Mouse (Mus musculus) intestine, embryonic 14.5 days (tissue): ENCODE measurements at regions not wholly inside any gene's neighbourhood (a gene's known extent, or its start where the extent isn't known, plus 50 kb on each side); places are given as distances from the start of the nearest gene placed in this dataset.
"Not testable (repeated sequence)": the region's sequence is repeated elsewhere in the genome, so short reads cannot be mapped to it uniquely, and the experiment has no call there.

ENCODE experiments used
- ATAC-seq: fragments of 200-750 bp; cut with Nextera tagmentation; replicated peaks from 2 replicates; pipeline ENCODE4 v1.8.0; 2017; ENCODE audit warnings: low read depth, moderate number of reproducible peaks, moderate TSS enrichment, moderate library complexity; ENCODE audit not compliant: low FRiP score, low TSS enrichment
- DNase-seq: peaks from one replicate; pipeline ENCODE4 v3.0.0-alpha.2; 2018; ENCODE audit warnings: low spot score
- H3K27ac ChIP-seq: fragments of 300-500 bp; sonication (generic); 2 replicates; pipeline ENCODE4 v1.5.1; 2014; ENCODE audit warnings: low read depth, mild to moderate bottlenecking, control low read depth
- H3K27me3 ChIP-seq: fragments of 300-500 bp; sonication (generic); replicated peaks from 2 replicates; pipeline ENCODE4 v1.6.1; 2014; ENCODE audit warnings: low read length, control low read depth; ENCODE audit not compliant: control insufficient read depth, insufficient read depth
- H3K36me3 ChIP-seq: fragments of 300-500 bp; sonication (generic); 2 replicates; pipeline ENCODE4 v1.6.1; 2014; ENCODE audit warnings: low read length, control low read depth; ENCODE audit not compliant: control insufficient read depth, insufficient read depth
- H3K4me1 ChIP-seq: fragments of 300-500 bp; sonication (generic); replicated peaks from 2 replicates; pipeline ENCODE4 v1.6.1; 2014; ENCODE audit warnings: low read length, control low read depth, mixed read lengths; ENCODE audit not compliant: control insufficient read depth, insufficient read depth
- H3K4me2 ChIP-seq: fragments of 300-500 bp; sonication (generic); 2 replicates; pipeline ENCODE4 v1.6.1; 2014; ENCODE audit warnings: low read length
- H3K4me3 ChIP-seq: fragments of 300-500 bp; sonication (generic); 2 replicates; pipeline ENCODE4 v1.5.1; 2014; ENCODE audit warnings: low read depth, low read length, control low read depth, mixed read lengths
- H3K9ac ChIP-seq: fragments of 300-500 bp; sonication (generic); 2 replicates; pipeline ENCODE4 v1.6.1; 2014; ENCODE audit warnings: mild to moderate bottlenecking, low read length
- H3K9me3 ChIP-seq: fragments of 300-500 bp; sonication (generic); 2 replicates; pipeline ENCODE4 v1.6.1; 2016; ENCODE audit warnings: low read length, control low read depth; ENCODE audit not compliant: control insufficient read depth
- WGBS: fragments of 180-500 bp; shearing (Covaris S2); extraction: QIAGEN DNeasy Blood & Tissue Kit; methylation state at CpG from one replicate; pipeline ENCODE4 v1.1.7; 2014; 5-methylcytosine and 5-hydroxymethylcytosine counted together

DNA sequence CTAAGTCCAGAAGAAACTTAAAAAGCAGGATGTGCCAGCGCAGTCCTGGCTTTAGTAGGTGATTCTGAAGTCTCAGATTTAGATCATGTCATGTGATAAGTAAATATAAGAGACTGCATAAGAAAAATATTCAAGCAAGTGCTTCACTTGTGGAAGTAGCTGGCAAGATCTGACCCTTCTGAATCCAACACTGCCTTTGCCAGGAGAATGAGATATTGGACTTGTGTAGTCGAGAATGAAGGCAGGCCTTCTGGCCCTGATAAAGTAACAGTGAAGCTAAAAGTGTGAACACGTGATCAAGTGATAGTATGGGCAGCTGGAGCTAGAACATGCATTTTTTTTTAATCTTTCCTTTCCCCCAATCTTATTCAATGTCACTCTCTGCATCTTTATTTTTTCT is 455.6 kb downstream of the Ets1 start:
- WGBS, result 75% methylated on average over 3 of the region's 3 CpGs
- no peaks in the 10 kb centered on the region for H3K36me3 ChIP-seq
- ATAC-seq, result no peak
- H3K27ac ChIP-seq, result no peak overlapping the region
- no peak overlapping the region for H3K4me2 ChIP-seq
- no peaks in the 10 kb centered on the region for H3K4me1 ChIP-seq
- no peaks in the 10 kb centered on the region for H3K9me3 ChIP-seq
- no peak for DNase-seq
- H3K9ac ChIP-seq, result no peak overlapping the region
- no peak overlapping the region for H3K4me3 ChIP-seq
- H3K27me3 ChIP-seq, result no peaks in the 10 kb centered on the region

DNA sequence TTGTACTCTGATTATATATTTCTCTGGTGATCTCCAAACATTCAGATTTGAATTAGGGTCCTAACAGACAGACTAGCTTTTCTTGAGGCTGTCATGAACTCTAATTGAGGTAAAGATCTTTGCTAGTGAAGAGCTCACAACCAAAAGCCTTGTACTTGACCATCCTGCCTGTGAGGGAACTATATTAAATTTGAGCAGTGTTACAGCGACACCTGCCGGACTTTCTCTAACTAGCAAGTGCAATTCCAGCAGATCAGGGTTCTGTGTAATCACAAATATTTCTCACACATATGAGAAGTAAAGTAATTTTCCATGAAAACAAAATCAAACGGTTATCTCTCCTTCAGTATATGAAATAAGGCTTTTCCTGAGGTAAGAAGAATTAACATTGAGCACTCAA is 459.6 kb downstream of the Ets1 start:
- 0% methylated on average over 3 of the region's 3 CpGs for WGBS
- H3K4me1 ChIP-seq, result no peaks in the 10 kb centered on the region
- no peaks in the 10 kb centered on the region for H3K36me3 ChIP-seq
- peak; percentile 88 for DNase-seq
- no peak overlapping the region for H3K27ac ChIP-seq
- H3K9me3 ChIP-seq, result no peaks in the 10 kb centered on the region
- H3K9ac ChIP-seq, result no peak overlapping the region
- no peak overlapping the region for H3K4me2 ChIP-seq
- H3K4me3 ChIP-seq, result no peak overlapping the region
- no peaks in the 10 kb centered on the region for H3K27me3 ChIP-seq
- no peak for ATAC-seq

DNA sequence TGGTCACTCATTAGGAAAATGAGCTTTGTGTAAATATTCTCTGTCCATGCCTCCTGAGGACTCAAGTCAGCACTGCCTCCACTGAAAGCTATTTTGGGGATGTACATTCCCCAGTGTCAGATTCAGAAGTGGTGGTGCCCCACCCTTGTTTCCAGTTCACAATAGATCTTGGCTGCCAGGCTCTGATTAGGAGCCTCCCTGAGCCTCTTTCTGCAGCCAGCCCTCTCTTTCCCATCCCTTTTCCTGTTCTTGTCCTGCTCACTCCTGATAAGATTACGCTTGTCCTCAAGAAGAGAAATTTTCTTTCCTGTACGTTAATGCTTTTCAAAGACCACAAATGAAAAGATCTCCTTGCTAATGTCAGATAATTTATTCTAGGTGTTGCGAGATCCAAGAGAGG is 465.2 kb downstream of the Ets1 start:
- Histone ChIP-seq H3K27me3 (no peaks in the 10 kb centered on the region), H3K4me1 (no peaks in the 10 kb centered on the region), H3K9ac (no peak overlapping the region), H3K9me3 (no peaks in the 10 kb centered on the region), H3K27ac (no peak overlapping the region), H3K36me3 (no peaks in the 10 kb centered on the region), H3K4me2 (no peak overlapping the region), H3K4me3 (no peak overlapping the region)
- no peak for DNase-seq
- WGBS, result 63% methylated on average over 3 of the region's 3 CpGs
- no peak for ATAC-seq

DNA sequence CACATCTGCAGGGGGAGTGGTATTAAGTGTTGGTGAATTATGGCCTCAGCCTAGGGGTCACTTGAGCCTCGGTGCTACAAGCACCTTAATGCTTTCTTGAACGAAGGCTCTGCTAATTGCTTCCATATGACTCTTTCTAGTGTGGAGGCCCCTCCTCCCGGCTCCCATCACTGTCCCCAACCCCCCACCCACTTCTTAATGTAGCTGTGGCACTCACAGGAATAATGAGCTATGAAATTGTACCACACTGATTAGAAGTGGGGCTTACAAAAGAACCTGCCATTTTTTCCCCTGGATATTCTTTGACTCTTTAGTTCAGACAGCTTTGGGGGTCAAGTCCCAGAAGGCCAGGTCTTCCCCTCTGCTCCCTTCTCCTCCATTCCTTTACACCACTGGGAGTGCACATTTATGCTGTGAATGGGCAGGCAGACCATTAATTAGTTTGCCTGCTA is 468.6 kb downstream of the Ets1 start:
- no peaks in the 10 kb centered on the region for H3K36me3 ChIP-seq
- no peak for DNase-seq
- H3K4me3 ChIP-seq, result no peak overlapping the region
- H3K4me2 ChIP-seq, result no peak overlapping the region
- no peaks in the 10 kb centered on the region for H3K9me3 ChIP-seq
- H3K4me1 ChIP-seq, result no peaks in the 10 kb centered on the region
- 23% methylated on average over 3 of the region's 3 CpGs for WGBS
- H3K9ac ChIP-seq, result no peak overlapping the region
- no peak for ATAC-seq
- H3K27ac ChIP-seq, result no peak overlapping the region
- H3K27me3 ChIP-seq, result no peaks in the 10 kb centered on the region

DNA sequence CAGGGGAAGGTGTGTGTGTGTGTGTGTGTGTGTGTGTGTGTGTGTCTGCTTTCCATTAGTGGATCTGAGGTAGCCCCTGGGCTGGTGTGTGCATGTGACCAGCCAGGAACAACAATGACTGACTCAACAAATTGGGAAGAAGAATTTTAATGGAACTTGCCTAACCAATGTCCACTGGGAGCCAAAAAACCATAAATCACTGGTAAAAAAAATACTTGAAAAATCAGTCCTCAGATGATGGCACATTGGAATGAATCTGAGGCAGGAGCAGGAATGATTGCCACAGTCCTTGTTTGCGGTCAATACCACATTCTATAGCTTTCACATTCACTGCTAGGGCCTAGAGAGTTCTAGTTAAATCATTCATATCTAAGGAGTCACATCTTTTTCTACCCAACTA is 487.8 kb downstream of the Ets1 start:
- no peak overlapping the region for H3K9ac ChIP-seq
- H3K4me3 ChIP-seq, result no peak overlapping the region
- no peaks in the 10 kb centered on the region for H3K36me3 ChIP-seq
- ATAC-seq (no peak), DNase-seq (no peak)
- H3K27ac ChIP-seq, result no peak overlapping the region
- H3K4me2 ChIP-seq, result no peak overlapping the region
- no peaks in the 10 kb centered on the region for H3K4me1 ChIP-seq
- no peaks in the 10 kb centered on the region for H3K9me3 ChIP-seq
- H3K27me3 ChIP-seq, result no peaks in the 10 kb centered on the region
- 94% methylated on average over 1 of the region's 1 CpGs for WGBS

DNA sequence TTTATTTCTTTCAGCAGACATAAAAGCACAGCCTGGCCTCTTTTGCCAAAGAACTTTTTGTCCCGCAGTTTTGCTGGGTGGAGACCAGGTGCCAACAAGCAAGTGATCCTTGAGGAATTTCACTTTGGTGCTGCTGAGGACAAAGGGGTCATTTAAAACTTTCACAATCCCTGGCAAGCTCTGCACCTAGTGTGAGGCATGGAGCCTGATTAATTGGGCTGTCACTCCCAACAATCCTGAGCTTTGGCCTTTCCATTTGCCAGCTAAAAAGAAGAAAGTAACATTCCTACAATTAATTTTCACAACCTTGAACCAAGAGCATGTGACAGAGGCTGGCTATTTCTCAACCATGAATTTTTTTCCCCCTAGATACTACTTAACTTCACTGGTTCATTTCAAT is 516.2 kb downstream of the Ets1 start:
- H3K9ac ChIP-seq, result no peak overlapping the region
- H3K4me1 ChIP-seq, result no peaks in the 10 kb centered on the region
- H3K27me3 ChIP-seq, result no peaks in the 10 kb centered on the region
- ATAC-seq (no peak), DNase-seq (no peak)
- no peaks in the 10 kb centered on the region for H3K36me3 ChIP-seq
- 23% methylated on average over 1 of the region's 1 CpGs for WGBS
- no peak overlapping the region for H3K4me3 ChIP-seq
- no peaks in the 10 kb centered on the region for H3K9me3 ChIP-seq
- no peak overlapping the region for H3K4me2 ChIP-seq
- H3K27ac ChIP-seq, result no peak overlapping the region

DNA sequence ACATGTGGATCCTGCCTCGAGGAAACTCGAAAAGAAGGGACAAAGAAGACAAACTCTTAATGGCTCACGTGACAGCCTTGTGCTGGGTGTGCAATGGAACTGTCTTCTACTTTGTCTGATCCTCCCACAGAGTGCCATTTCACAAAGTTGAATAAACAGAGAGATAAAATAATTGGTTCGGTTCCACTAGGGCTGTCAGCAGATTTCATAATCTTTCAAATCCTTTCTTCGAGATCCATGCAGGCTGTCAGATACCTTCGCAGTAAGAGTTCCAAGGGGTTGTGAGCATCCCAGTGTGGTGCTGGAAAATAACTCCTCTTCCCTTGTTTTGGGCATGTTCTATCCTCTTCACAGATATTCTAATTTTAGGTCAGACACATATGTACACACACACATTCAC is 532.1 kb downstream of the Ets1 start:
- ATAC-seq, result no peak
- 71% methylated on average over 6 of the region's 6 CpGs for WGBS

DNA sequence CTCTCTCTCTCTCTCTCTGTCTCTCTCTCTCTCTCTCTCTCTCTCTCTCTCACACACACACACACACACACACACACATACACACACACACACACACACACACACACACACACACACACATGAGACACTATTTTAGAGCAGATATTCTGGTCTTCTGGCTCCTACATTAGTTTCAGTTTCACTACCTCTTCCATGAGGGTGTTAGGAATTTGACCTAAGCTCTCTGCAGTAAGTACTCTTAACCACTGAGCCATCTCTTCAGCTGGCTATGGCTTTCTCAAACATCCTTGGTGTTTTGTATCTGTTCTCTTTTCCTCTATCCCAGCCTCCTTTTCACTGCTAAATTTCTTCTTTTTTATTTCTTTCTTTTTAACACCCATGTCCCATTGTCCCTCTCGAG is 533.1 kb downstream of the Ets1 start:
- H3K36me3 ChIP-seq, H3K4me3 ChIP-seq, H3K27me3 ChIP-seq, H3K4me1 ChIP-seq, ATAC-seq, DNase-seq, H3K9me3 ChIP-seq, H3K27ac ChIP-seq, H3K4me2 ChIP-seq, H3K9ac ChIP-seq: not testable (repeated sequence)
- 89% methylated on average over 1 of the region's 1 CpGs for WGBS

More for the DNA sequence above, 532.1 kb downstream of the Ets1 start:
- H3K4me3 ChIP-seq, result no peak overlapping the region
- H3K4me1 ChIP-seq, result no peaks in the 10 kb centered on the region
- H3K9me3 ChIP-seq, result no peaks in the 10 kb centered on the region
- H3K27ac ChIP-seq, result no peak overlapping the region
- H3K9ac ChIP-seq, result no peak overlapping the region
- H3K27me3 ChIP-seq, result no peaks in the 10 kb centered on the region
- no peaks in the 10 kb centered on the region for H3K36me3 ChIP-seq
- no peak overlapping the region for H3K4me2 ChIP-seq
- DNase-seq, result no peak

DNA sequence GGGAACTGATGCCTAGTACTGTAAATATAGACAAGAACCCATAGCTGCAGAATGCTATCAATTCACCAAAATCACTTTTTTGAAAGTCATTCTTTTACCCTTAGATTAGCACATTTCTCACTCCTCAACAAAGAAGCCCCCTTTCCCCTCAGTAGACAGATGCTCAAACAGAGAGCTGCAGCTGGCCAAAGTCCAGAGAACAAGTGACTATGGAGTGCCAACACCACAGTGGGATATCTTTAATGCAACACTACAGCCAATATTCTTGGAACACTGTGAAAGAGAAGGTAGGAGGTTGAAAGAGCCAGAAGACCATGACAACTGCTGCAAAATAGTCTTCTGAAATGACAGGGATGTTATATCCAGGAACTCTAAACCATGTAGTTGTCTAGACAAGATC is 544.0 kb downstream of the Ets1 start:
- Histone ChIP-seq H3K9me3 (no peaks in the 10 kb centered on the region), H3K27ac (no peak overlapping the region), H3K4me2 (no peak overlapping the region), H3K4me1 (no peaks in the 10 kb centered on the region), H3K36me3 (no peaks in the 10 kb centered on the region), H3K9ac (no peak overlapping the region), H3K27me3 (no peaks in the 10 kb centered on the region), H3K4me3 (no peak overlapping the region)
- DNase-seq (no peak), ATAC-seq (no peak)
